Mouse (Mus musculus) heart, embryonic 14.5 days (tissue): ENCODE measurements around the gene Aqp3. TPM values are rescaled to one million over a fixed set of nuclear protein-coding genes. Genes with fewer than 3 reads are reported as not detected.

Experiments
- ATAC-seq: fragments of 200-750 bp; cut with Nextera tagmentation; 2 replicates; pipeline ENCODE4 v1.8.0; 2017; ENCODE audit warnings: low read depth, moderate TSS enrichment; ENCODE audit not compliant: insufficient number of reproducible peaks, insufficient read depth, low FRiP score
- H3K27ac ChIP-seq, 2 experiments: fragments of 200-500 bp in 1 of 2; fragments of 300-500 bp in 1 of 2; sonication (generic) in 1 of 2; replicated peaks in 1 of 2; 2 replicates each; pipeline ENCODE4 v1.5.1; 2012 to 2014; ENCODE audit warnings: low read depth in 2 of 2, low read length in 2 of 2, control low read depth in 1 of 2, mild to moderate bottlenecking in 1 of 2, mixed read lengths in 1 of 2; ENCODE audit not compliant: control insufficient read depth in 1 of 2, insufficient read depth in 1 of 2
- H3K27me3 ChIP-seq: fragments of 300-500 bp; sonication (generic); 2 replicates; pipeline ENCODE4 v1.6.1; 2014; ENCODE audit warnings: mild to moderate bottlenecking, low read length, control low read depth; ENCODE audit not compliant: control insufficient read depth, insufficient read depth
- H3K36me3 ChIP-seq: fragments of 300-500 bp; sonication (generic); 2 replicates; pipeline ENCODE4 v1.6.1; 2014; ENCODE audit warnings: mild to moderate bottlenecking, control low read depth, low read length, mixed read lengths; ENCODE audit not compliant: control insufficient read depth, insufficient read depth
- H3K4me1 ChIP-seq, 2 experiments: fragments of 200-500 bp in 1 of 2; fragments of 300-500 bp in 1 of 2; sonication (generic) in 1 of 2; 2 replicates each; pipeline ENCODE4 v1.6.1; 2012 to 2014; ENCODE audit warnings: low read length in 2 of 2, control low read depth in 1 of 2, mixed read lengths in 1 of 2; ENCODE audit not compliant: control insufficient read depth in 2 of 2, insufficient read depth in 2 of 2
- H3K4me2 ChIP-seq: fragments of 300-500 bp; sonication (generic); 2 replicates; pipeline ENCODE4 v1.6.1; 2014; ENCODE audit warnings: mild to moderate bottlenecking, low read length
- H3K4me3 ChIP-seq, 2 experiments: fragments of 200-500 bp in 1 of 2; fragments of 300-500 bp in 1 of 2; sonication (generic) in 1 of 2; 2 replicates each; pipeline ENCODE4 v1.5.1; 2012 to 2014; ENCODE audit warnings: low read length in 2 of 2, mild to moderate bottlenecking in 2 of 2, control low read depth in 1 of 2, low read depth in 1 of 2, moderate library complexity in 1 of 2; ENCODE audit not compliant: control insufficient read depth in 1 of 2, insufficient read depth in 1 of 2
- H3K9ac ChIP-seq: fragments of 300-500 bp; sonication (generic); 2 replicates; pipeline ENCODE4 v1.6.1; 2014; ENCODE audit warnings: mild to moderate bottlenecking, low read length
- H3K9me3 ChIP-seq: fragments of 300-500 bp; sonication (generic); 2 replicates; pipeline ENCODE4 v1.6.1; 2016; ENCODE audit warnings: low read length, control low read depth; ENCODE audit not compliant: control insufficient read depth
- WGBS: fragments of 180-500 bp; shearing (Covaris S2); extraction: QIAGEN DNeasy Blood & Tissue Kit; methylation state at CpG from one replicate; pipeline ENCODE4 v1.1.7; 2014; 5-methylcytosine and 5-hydroxymethylcytosine counted together
- polyA plus RNA-seq: library from polyadenylated mRNA; unstranded; fragments of >200 nt; fragmentation: Nextera tagmentation; extraction: Ambion mirVana; gene quantifications from 2 replicates; pipeline ENCODE4 v1.2.1, GENCODE M21; 2014

Gene Aqp3
- polyA plus RNA-seq, 1 experiment from 2014 or later = 0.55 TPM

DNA sequence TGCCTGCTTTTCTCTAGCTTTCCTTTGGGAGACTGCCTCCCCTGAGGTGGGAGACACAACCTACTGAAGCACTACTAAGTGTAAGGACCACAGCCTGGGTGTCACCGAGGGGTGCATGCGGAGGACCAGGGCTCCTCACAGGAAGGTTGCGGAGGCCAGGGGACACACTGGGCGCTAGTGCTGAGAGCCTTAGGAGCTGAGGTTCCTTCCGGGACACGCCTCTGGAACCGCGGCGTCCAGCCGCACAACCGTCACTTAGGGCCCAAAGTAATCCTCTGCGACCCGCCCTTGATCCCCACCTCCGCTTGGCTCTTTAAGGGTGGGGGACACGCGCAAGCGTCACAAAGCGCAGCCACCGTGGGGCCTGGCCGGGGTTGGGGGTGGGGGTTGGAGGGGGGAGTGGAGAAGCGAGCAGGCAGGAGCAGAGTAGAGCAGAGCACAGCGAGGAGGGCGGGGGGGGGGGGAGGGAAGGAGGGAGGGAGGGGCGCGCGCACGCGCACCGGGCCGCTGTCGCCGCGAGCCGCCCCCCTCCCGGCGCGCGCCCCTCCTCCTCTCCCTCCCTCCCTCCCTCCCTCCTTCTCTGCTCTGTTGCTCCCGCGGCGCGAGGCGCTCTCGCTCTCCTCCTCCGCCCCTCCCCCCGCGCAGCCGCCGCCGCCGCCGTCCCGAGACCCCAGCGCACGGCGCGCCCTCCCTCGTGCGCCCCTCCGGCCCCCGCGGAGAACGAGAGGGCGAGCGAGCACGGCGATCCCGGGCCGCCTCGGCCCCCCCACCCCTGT lies 37.1 kb upstream of the Aqp3 start:
- peaks cover 0 to 9% of the 10 kb centered on the region in 2 experiments; a peak in 2 of 4 replicates for H3K4me1 ChIP-seq
- 0% methylated on average over 41 of the region's 70 CpGs for WGBS
- peak overlapping the region; percentile 78 for H3K4me2 ChIP-seq
- H3K27ac ChIP-seq = peak overlapping the region; percentile 99
- H3K27me3 ChIP-seq = no peaks in the 10 kb centered on the region
- peak; percentile 91 for ATAC-seq
- H3K9me3 ChIP-seq = 0 out of 2 replicates have a peak, but pooled peaks cover 4% of the 10 kb centered on the region
- H3K9ac ChIP-seq = peak overlapping the region; percentile 95
- peaks cover 13% of the 10 kb centered on the region; the same call in 1 of the 2 replicates for H3K36me3 ChIP-seq
- H3K4me3 ChIP-seq = peak overlapping the region; percentile 95 to 98

DNA sequence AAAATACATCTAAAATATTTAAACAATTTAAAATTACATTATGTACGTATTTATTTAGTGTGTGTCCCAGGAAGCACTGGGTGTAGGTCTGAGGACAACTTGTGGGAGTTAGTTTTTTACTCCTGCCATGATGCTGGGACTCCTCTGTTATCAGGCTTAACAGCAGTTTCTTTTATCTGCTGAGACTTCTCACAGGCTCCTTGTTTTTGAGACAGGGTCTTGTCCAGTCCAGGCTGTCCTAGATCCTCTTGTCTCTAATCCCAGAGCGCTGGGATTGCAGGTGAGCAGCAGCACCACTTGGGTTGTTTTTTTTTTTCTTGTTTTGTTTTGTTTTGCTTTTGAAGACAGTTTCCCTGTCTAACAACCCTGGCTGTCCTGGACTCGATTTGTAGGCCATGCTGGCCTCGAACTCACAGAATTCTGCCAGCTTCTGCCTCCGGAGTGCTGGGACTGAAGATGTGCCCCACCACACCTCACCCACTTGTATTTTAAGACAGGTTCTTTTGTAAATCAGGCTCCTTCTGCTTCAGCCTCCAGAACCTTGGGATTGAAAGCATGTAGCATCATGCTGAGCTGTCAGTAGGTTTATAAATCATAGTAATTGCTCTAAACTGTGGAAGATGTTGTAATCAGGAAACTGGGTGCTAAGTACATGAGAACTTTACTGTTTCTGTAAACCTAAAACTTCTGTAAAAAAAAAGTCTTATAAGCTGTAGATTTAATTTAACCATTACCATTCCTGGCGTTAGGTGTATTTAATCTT lies 35.7 kb upstream of the Aqp3 start:
- ATAC-seq = no peak
- Histone ChIP-seq H3K9ac (no peak overlapping the region), H3K27me3 (no peaks in the 10 kb centered on the region), H3K36me3 (peaks cover 10% of the 10 kb centered on the region; the same call in 1 of the 2 replicates), H3K9me3 (no peaks in the 10 kb centered on the region), H3K4me1 (peaks cover 0 to 9% of the 10 kb centered on the region in 2 experiments; a peak in 2 of 4 replicates), H3K4me2 (no peak overlapping the region), H3K4me3 (no peak overlapping the region), H3K27ac (no peak overlapping the region)
- 82% methylated on average over 6 of the region's 6 CpGs for WGBS

DNA sequence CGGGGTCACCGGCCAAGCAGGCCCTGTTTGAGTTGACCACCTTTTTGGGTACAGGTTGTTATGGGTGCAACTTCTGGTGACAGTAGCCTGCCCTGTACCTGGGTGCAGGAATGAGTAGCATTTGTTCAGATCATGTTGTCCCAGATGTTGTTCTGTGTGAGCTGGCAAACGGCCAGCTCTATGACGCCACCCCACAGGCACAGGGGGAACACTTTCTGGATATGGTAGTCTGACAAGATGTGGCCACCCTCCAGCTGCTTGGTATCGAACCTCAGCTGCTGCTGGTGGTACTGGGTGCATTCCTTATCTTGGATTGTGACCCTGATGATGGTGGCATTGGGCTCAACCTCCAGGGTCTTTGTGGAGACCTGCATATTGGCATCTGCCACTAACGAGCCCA lies 34.5 kb upstream of the Aqp3 start:
- ATAC-seq = no peak
- H3K27me3 ChIP-seq = no peaks in the 10 kb centered on the region
- H3K27ac ChIP-seq = no peak overlapping the region
- WGBS = 76% methylated on average over 6 of the region's 6 CpGs
- no peaks in the 10 kb centered on the region for H3K9me3 ChIP-seq
- H3K4me3 ChIP-seq = no peak overlapping the region
- no peak overlapping the region for H3K4me2 ChIP-seq
- peaks cover 0 to 9% of the 10 kb centered on the region in 2 experiments; a peak in 2 of 4 replicates for H3K4me1 ChIP-seq
- no peak overlapping the region for H3K9ac ChIP-seq
- H3K36me3 ChIP-seq = no peaks in the 10 kb centered on the region

DNA sequence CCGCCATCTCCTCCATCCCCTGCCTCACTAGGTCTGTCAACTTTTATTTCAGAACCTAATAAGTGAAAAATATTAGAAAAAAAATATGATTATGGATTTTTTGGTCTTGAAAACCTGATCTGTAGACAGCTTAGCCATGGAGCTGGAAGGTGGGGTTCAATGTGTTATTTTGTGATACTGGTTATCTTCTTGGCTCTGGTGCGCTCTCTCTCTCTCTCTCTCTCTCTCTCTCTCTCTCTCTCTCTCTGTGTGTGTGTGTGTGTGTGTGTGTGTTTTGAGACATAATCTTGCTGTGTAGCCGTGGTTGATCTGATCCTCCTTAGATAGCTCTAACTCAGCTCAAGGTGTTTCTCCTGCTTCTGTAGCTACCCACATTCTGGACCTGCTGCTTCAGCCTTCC lies 31.9 kb upstream of the Aqp3 start:
- H3K27me3 ChIP-seq = no peaks in the 10 kb centered on the region; the same call in 1 of the 2 replicates
- WGBS = 69% methylated on average over 3 of the region's 3 CpGs
- no peak overlapping the region for H3K4me3 ChIP-seq
- H3K4me1 ChIP-seq = peaks cover 0 to 6% of the 10 kb centered on the region in 2 experiments; a peak in 1 of 4 replicates
- H3K9ac ChIP-seq = no peak overlapping the region
- no peaks in the 10 kb centered on the region for H3K9me3 ChIP-seq
- H3K36me3 ChIP-seq = no peaks in the 10 kb centered on the region
- no peak overlapping the region for H3K4me2 ChIP-seq
- no peak for ATAC-seq
- no peak overlapping the region for H3K27ac ChIP-seq

- Histone ChIP-seq H3K27ac (no peak overlapping the region), H3K9me3 (no peaks in the 10 kb centered on the region), H3K27me3 (no peaks in the 10 kb centered on the region; the same call in 1 of the 2 replicates), H3K9ac (no peak overlapping the region), H3K4me1 (peaks cover 0 to 3% of the 10 kb centered on the region in 2 experiments; a peak in 1 of 4 replicates), H3K36me3 (no peaks in the 10 kb centered on the region), H3K4me2 (no peak overlapping the region), H3K4me3 (no peak overlapping the region)
- peak; percentile 45; the same call in 1 of the 2 replicates for ATAC-seq
- WGBS = 1% methylated on average over 2 of the region's 2 CpGs
Observed at GRCm38 (mm10) chr4:41129406-41129805, 31.4 kb upstream of the Aqp3 start.

GRCm38 (mm10) chr4:41124180-41124951 lies 26.4 kb upstream of the Aqp3 start, which contains the start of gene Nol6:
Nol6 (minus strand) TSS chr4:41124455.
- no peak within 1 kb of the TSS; a peak in 1 of 4 replicates for H3K27ac ChIP-seq
- H3K36me3 ChIP-seq = peaks cover 38% of the 10 kb centered on the region
- WGBS = 3% methylated on average over 29 of the region's 29 CpGs
- H3K4me2 ChIP-seq = peak within 1 kb of the TSS; percentile 89
- H3K27me3 ChIP-seq = no peaks in the 10 kb centered on the region; the same call in 1 of the 2 replicates
- peak within 1 kb of the TSS; percentile 77 for H3K9ac ChIP-seq
- H3K4me3 ChIP-seq = peak within 1 kb of the TSS; percentile 67 to 91
- H3K4me1 ChIP-seq = peaks cover 4 to 9% of the 10 kb centered on the region in 2 experiments; a peak in 3 of 4 replicates
- peak; percentile 99 for ATAC-seq
- H3K9me3 ChIP-seq = no peaks in the 10 kb centered on the region
